Mouse (Mus musculus): ENCODE measurements around the gene Vipr2.

Gene Vipr2

DNA sequence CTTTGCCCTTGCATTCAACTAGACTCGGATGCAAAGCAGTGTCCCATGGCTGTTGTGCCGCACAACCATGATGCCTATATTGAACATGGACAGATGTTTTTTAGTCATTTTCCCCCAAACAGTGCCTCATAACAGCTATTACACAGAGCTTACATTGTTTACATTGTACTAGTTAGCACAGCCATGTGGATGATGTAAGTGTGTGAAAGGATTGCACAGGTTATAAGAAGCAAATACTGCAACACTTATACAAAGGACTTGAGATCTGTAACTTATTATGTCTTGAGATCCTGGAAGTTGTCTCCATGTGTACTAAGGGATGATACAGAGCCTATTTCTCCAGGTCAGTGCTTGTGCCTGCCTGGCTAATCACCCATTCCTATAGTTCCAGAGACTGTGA is 24.4 kb downstream of the Vipr2 start:
- no peak for DNase-seq

DNA sequence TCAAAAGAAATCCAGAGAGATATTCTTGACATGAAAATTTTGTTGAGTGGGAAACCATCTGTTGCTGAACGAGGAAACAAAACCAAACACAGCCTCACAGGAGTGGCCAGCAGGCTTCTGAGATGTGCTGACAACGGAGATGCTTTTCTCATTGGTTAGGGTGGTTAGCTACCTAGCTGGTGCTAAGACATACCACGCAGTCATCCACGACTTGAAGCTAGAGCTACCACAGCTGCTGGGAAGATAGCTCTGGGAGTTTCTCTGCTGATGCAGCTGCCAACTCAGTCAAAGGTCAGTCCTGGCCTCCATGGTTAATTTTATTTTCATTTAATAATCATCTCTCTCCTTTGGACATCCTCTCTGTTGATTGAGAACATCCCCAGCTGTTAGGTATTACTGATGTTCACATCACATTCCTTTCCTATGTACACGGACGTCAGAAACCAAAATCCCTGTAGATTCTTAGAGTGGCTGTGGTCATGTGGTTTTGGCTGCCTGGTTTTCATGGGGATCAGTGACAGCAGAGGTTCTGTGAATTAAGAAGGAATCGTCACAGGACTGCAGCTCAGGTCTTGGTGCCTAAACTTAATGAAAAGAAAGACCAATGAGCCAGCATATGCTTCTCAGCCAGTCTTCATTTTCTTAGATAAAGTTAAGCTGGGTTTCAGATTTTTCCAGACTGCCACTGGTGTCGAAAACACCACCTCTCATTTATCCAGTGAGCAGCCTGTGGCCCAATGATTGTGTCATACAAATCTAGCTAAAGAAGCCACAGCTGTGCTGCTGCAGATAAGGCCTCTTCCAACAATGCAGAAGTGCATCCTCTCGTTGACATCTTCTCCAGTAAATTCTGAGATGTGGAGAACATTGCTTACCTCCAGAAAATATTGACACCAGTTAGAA is 32.2 kb downstream of the Vipr2 start:
- DNase-seq = no peak

DNA sequence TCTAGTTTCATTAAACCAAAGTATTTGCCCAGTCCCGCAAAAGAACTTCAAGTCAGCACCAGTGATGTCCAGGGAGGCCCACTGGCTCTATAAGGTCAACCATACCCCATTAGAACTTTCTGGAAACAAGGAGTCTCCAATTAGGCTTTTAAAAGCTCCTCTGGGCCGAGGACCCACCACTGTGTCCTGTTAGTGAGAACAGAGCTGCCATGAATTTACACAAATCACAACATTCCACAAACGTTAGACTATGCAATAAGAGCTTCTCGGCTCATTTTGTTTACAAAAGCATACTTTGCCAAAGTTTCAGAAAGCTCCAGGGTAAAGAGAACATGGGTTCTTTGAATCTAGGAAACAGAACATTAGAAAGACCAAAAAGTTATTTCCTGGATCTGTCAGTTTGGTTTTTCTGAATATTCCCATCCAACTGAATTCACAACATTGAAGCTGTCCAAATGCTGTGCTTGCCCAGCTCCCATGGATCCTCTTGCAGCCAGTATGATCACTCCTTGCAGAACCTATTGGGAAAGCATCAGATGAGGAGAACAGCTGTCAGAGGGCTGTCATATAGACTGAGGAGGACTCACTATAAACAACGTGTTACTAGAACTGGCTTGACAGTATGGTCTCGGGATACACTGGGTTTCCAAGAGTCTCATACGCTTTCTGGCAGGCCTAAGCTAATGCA is 33.6 kb downstream of the Vipr2 start:
- DNase-seq = no peak

DNA sequence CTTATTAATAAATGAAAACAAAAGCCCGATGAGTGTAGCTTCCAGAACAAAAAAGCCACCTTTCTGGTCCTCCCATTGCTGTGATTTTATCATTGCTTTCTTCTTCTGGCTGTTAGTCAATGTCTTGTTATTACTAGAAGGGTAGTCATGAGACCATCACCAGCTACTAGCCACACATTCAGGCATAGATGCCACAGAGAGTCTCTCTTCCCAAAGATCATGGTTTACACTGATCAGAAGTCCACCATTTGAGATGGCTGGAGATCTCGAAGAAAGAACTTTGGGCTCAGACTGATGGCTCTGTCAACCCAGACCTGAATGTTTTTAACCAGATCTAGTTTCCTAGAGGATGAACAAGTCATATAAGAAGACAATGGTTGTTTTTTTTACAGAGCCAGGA is 38.3 kb downstream of the Vipr2 start:
- no peak for DNase-seq

DNA sequence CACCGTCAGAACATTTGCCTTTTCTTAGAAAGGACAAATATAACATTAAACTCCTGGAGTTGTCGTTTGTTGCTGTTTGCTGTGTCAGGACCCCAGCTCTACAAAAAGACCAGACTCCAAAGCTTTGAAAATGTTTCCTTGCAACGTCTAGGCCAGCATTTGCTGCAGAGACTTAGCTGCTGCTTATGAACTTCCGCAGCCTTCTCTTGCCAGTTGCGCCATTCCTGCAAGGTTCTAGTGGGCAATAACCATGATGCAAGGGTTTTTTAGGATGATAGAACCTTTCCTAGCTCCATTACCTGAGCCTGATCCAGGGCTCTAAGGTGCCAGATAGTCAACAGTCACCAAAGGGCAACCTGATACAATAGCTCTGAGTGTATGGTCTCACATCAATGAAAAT is 38.9 kb downstream of the Vipr2 start:
- no peak for DNase-seq

DNA sequence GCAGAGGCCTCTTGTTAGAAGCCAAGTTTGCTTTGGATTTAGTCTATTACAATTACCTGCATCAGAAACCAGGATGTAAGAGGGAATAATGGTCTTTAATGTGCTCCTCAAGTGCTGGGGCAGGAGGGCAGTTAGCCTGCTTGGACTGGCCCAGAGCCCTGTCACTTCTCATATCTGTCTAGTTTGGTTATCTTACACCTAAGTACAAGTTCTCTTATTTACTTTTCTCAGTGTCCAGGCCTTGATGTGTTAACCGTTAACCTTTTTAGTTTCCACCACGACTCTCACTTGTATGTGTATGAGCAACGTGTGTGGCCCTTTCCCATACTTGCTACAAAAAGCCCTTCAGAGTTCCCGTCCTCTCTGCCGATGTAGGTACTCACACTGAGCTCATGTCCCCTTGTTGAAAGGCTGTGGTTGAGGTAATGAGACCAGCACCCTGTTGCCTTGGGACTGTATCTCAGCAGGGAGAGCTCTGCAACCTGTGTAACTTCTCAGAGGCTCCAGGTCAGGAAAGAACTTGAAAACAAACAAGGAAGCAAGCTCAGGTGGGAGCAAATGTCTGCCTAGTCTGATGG is 39.9 kb downstream of the Vipr2 start:
- no peak for DNase-seq

DNA sequence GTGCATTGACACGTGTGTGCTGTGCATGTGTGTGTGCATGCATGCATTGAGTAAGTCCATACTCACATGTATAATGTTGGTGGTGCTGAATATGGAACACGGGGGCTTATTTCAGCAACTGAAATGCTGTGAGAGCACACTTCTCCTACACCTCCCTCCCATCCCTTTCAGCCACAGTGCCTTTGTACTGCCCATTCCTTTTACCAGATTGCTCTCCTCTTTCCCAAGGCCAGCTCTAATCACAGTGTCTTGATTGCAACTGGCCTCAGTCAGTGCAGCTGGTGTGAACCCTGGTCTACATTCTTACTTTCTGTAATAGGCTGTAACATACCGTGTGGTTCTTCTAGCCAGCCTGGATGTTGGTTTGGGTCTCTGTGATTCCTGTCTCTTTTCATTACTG is 41.5 kb downstream of the Vipr2 start:
- DNase-seq = no peak

DNA sequence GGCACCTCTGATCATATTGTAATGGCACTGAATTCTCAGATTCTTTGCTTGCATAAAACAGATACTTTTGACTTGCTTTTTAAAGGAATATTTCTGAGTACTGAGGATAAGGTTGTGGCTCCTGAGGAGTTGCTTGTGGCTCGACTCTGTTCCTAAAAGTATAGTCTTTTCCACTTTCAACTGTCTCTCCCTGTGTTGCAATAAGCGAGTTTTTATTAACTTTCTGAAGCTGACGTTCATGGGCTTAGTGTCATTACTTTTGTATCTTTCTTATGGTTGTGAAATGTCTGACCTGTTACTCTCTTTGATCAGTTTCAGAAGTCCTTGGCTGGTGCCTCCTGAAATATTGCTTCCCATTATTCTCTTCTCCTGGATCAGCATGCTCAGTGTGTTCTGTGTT is 46.3 kb downstream of the Vipr2 start:
- no peak for DNase-seq

DNA sequence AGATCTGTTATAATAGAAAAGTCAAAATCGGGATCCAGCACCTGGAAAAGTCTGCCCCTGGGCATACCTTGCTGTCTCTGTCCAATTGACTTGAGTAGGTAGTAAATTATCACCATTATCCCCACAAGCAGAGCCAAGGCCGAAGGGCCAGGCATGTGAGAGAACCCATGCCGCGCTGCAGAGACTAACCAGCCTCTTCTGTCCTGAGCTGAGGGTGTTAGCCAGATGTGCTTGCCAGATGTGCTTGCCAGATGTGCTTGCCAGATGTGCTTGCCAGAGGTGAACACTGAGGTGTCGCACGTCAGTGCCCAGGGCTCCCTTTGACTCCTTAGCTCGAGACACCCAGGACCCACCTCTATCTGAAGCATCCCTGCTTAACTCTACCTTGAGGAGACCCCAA is 53.4 kb downstream of the Vipr2 start:
- DNase-seq = no peak

DNA sequence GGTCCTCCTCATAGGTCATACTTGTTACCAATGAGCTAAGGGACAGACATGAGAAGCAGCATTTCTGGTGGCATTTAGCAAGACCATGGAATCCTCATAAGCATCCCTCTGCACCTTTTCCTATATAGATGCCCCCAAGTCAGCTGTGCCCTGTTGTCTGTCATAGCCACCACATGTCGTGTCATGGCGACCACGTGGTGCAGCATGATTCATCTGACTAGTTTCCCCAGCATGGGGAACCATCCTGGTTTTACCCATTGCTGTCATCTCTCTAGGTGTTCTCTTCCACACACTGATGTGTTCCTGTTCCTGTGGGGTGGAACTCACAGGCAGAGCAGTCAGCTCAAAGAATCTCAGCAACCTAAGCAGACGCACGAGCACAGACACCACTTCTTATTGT is 55.4 kb downstream of the Vipr2 start:
- no peak for DNase-seq

DNA sequence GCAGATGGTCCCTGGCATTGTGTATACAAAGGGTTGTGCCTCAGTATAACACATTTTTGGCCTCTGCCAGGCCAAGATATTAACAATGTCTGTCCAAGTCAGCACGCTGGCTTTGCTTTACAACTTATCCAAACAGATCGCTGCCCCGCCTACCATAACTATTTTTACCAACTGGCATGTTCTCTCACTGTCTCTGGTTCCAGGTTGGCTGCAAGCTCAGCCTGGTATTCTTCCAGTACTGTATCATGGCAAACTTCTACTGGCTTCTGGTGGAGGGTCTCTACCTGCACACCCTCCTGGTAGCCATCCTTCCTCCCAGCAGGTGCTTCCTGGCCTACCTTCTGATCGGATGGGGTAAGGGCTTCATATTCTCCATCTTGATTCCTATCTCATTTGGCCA is 58.4 kb downstream of the Vipr2 start:
- no peak for DNase-seq

DNA sequence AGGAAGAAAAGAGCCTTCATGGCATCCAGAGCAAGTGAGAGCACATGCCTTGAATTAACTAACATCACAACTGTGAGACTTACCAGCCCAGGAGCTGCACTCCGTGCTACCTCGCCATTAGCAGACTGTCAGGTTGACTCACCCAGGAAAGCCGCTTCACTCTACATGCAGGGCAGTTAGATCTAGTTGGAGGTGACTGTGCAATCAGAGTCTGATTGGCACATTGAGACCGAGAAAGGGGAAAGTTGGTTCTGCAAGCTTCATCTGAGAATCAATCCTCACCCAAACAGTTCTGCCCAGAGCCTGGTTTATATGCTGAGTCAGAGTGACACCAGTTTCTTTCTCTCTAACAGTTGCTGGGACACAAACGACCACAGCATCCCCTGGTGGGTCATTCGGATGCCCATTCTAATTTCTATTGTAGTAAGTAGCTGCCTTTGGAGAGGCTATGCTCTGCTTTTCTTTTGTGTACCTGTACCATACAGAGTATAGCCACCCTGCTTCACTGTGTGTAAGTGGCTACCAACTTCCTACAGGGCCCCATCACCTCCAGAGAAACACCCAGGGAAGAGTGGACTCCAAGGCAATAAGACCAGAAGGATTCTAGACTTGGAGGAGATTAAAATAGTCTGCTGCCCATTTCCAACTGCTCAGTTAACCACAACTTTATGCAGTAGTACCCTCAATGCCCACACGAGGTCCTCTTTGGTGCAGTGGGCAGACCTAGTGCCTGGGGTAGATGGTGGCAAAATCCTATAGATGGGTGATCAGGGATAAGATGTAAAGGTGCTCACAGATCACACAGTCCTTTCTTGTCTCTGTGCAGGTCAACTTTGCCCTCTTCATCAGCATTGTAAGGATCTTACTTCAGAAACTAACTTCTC is 61.0 kb downstream of the Vipr2 start:
- DNase-seq = no peak

DNA sequence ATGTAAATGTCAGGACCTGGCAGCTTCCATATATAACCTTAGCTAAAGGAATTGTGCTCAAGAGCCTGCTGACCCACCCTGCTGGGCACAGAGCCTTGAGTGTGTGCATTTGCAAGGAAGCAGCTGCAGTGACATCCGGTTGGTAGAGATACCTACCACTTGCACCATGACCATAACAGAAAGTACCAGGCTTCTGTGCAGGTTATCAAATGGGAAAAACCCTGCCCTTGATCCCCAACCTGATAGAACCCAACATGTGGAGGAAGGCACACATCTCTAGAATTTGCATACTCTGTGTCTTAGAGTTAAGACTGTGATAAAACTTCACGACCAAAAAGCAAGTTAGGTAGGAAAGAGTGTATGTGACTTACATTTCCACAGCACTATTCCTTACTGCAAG is 63.1 kb downstream of the Vipr2 start:
- DNase-seq = no peak

DNA sequence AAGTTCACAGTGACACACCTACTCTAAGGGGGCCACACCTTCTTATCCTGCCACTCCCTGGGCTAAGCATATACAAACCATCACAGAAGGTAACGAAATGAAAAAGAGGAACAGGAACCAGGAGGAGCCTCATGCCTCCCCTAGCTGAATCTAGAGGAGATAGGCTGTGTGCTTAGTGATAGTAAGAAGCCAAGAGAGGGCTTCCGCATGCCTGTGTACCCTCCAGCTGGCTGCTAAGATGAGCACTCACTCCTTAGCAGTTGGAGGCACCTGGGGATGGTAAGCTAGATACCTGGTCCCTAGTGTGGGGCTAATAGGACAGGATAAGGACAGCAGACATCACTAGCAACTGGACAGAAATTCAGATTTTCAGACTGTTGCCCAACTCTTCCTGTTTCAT is 64.3 kb downstream of the Vipr2 start:
- no peak for DNase-seq

DNA sequence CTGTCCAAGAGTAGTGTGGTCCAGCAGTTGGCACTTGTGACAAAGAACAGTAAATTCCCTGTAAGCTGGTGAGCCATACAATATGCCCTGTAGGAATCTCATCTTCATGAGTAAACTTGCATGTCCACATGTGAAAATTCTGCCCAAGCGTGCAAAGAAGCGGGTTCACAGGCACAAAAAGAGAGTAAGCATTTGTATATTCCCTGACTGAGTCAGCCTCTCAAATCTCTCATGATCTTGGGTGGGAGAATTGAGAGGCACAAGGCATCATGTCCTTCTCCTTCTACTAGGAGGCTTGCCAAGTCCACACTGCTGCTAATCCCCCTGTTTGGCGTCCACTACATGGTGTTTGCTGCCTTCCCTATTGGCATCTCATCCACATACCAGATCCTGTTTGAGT is 64.9 kb downstream of the Vipr2 start:
- DNase-seq = no peak

DNA sequence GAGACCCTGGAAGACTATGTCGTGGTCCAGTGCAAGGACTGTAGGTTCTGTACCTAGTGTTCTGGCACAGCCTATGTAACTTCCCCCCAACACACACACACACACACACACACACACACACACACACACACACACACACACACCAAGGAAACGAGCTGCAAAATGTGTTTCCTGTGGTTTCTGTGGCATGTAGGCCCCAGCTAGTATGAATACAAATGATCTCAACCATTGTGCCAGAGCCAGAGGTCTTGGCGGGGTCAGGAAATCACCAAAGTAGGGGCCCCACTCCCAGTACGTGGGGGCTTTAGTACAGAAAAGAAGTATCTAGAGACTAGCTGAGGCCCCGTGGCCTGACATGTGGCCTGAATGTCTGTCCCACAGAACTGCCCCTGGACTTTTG is 67.7 kb downstream of the Vipr2 start:
- no peak for DNase-seq

DNA sequence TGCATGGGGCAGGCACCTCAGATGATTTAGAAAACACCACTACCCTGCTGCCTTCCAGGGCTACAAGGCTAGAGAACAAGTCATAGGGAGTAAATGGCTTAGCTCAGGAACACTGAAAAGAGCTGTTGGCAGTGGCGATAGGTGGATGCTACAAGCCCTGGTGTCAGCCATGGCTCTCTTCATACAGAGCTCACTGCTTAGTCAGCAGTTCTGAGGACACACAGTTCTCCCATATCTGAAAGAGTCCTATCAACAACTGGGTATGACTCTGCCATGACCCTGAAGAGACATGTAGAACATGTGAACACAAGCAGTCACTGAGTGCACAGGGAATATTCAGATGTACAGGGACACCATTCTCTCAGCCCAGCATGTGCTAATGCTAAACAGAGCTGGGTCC is 68.2 kb downstream of the Vipr2 start:
- DNase-seq = no peak

DNA sequence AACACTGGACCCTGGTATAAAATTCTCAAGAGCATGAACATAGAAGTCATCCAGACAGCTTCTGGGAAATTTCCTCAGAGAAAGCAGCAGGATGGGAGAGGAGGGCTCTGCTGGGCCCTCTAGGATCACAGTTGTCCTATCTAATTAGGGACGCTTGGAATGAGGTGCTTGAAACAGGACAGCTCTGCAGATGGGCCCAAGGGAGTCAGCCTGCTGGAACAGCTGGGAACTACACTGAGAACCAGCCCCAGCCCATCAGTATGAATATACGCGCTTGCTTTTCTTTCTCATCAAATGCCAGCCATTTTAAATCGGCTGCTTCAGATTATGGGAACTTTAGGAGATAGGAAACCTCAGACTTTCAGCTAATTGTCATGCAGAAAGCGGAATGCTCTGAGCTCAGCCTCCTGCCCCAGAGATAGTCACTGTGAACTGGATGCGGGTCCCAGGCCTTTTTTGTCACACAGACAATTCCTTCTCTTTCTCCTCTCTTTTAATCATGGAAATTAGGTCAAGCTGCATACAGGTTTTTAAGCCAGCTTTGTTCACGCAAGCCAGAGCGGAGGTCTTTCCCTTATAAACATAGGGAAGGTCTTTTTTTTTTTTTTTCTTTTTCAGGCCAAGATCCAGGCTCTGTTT is 69.6 kb downstream of the Vipr2 start:
- DNase-seq = no peak

DNA sequence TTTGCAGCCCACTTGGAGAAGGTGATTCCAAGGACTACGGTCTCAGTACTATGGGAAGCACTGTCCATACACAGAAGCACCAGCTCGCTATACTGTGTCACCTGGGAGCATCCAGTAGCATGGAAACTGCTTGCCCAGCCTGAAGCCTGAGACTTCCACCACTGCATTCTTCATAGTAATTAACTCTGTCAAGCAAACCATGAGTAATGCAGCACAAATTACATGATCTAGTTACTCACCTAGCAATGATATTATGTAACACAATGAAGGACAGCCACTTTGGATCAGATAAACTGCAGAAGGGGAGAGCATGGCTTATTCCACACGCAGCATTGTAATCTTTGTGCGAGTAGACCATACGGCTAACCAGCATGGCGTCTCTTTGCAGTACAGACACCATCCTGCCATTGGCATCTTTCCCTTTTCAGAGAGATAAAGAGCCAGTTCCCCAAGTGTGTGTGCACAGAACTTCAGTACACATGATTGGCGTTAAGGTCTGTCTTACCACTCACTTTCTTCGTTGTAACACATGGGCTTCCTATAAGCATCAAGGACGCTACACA is 75.4 kb downstream of the Vipr2 start:
- no peak for DNase-seq

DNA sequence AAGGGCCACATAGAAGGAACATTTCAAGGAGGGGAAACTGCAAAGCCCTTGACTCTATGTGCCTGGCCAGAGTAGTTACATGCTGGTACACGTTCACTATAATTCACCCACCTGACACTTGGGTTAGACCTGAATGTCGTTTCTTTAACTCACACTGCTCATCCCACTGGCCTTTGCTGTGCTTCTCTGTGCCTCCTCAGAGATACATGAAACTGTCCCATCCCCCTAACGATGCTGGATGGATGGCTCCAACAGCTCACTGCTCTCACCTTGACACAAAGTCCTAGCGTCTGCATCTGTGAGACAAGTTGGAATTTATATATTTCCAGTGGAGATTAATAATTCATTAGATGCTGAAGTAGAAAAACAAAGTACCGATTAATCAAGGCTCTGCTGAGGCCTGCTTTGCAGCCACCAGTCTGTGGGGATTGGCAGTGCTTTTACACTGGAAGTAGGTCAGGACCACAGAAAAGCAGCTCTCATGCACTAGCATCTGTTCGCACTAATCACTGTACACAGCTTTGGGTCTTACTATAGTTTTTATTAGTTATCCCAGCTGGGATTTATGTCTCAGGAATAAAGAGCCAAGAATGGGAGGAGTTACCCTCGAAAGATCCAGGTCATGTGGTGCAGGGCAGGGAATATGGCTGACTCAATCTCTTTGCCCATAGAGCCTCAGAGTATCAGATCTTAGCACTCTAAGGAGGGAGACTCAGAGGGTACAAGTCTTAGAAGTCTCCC is 79.4 kb downstream of the Vipr2 start:
- DNase-seq = no peak

DNA sequence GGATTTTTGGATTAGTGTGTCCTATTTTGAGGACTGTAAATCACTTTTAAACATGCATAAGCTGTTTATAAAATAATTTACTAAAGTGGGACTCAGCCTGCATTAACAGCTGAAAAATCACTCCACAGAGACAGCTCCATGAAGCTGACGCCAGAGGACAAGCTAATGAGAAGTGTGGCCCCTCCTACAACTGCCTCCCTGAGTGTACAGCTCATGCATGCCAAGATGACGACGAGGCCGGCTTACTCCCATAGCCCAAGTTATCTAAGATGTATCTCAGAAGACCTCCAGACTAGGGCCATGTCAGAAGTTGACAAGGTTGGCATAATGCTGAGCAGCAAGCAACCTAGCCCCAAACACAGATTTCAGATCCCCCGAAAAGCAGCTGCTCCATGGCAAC is 81.7 kb downstream of the Vipr2 start:
- no peak for DNase-seq

DNA sequence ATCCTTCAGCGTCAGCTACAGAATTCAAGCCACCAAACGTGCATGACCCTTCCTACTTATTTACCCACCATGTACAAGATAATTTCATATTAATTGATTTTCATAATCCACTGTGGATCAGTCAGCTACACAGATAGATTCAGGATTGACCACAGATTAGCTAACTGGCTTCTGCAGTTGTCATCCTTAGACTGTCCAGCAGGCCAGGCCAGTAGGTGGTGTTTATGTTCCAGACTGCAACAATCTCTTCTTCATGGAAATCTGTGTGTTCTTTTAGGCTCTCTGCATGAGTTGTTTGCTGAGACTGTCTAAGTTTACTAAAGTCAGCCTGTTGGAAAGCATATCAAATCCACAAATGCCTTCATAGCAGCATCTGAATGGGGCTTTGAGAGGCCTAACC is 82.2 kb downstream of the Vipr2 start:
- no peak for DNase-seq

Measured in cerebellum, adult 8-10 months (tissue).